Mouse (Mus musculus): Measurements from ENCODE around the gene Trim29. TPM values are rescaled to one million over a fixed set of nuclear protein-coding genes. Genes with fewer than 3 reads are reported as not detected.

Gene Trim29
- not detected for polyA plus RNA-seq (2015; fragmentation: Illumina TruSeq; extraction: RNeasy Lipid Tissue Mini Kit (QIAGEN cat#74804); ENCODE audit: insufficient read depth, low read depth, low replicate concordance)

DNA sequence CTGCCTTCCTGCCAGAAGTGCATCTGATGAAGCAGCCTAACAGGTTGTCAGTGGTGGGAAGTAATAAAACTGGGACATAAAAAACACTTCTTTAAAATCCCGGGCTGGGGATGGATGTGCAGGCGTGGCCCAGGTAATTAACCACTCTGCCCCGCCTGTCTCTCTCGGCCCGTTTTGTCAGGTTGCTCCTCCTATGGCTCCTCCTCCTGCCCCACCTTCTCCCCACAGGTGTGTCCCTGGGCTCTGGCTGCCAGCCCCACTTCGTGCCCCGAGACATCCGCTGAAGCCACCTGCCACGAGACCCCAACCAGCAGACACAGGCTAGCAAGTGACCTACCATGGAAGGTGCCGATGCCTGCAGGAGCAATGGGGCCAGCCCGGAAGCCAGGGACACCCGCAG lies at the start of gene Trim29:
Gene Trim29 (plus strand): TSS at position 311 of the 400 bp plus-strand sequence.

Other genes starting within 250 kb of the Trim29 start
- 19.4 TPM for gene Arhgef12, start 203.6 kb upstream of the Trim29 start, polyA plus RNA-seq (2015; fragmentation: Illumina TruSeq; extraction: RNeasy Lipid Tissue Mini Kit (QIAGEN cat#74804); ENCODE audit: insufficient read depth, low read depth, low replicate concordance)
- 1.2 TPM for gene Tmem136, start 194.3 kb upstream of the Trim29 start, polyA plus RNA-seq (2015; fragmentation: Illumina TruSeq; extraction: RNeasy Lipid Tissue Mini Kit (QIAGEN cat#74804); ENCODE audit: insufficient read depth, low read depth, low replicate concordance)
- not detected for gene Pou2f3, start 100.5 kb upstream of the Trim29 start, polyA plus RNA-seq (2015; fragmentation: Illumina TruSeq; extraction: RNeasy Lipid Tissue Mini Kit (QIAGEN cat#74804); ENCODE audit: insufficient read depth, low read depth, low replicate concordance)
- gene Oaf, start 70.9 kb upstream of the Trim29 start, polyA plus RNA-seq (2015; fragmentation: Illumina TruSeq; extraction: RNeasy Lipid Tissue Mini Kit (QIAGEN cat#74804); ENCODE audit: insufficient read depth, low read depth, low replicate concordance) = 6.5 TPM

All from pancreas, adult 10 weeks (tissue).